Mouse (Mus musculus) lung, embryonic 16.5 days (tissue): ENCODE data around the gene Stt3a. TPM values are rescaled to one million over a fixed set of nuclear protein-coding genes. Genes with fewer than 3 reads are reported as not detected.
A peak's percentile ranks its signal among the peaks of the same experiment; 100 is the strongest.

Experiments
- ATAC-seq: fragments of 200-750 bp; cut with Nextera tagmentation; 2 replicates; pipeline ENCODE4 v1.8.0; 2017; ENCODE audit warnings: low read depth, mild to moderate bottlenecking, moderate library complexity
- H3K27ac ChIP-seq: fragments of 300-500 bp; sonication (generic); 2 replicates; pipeline ENCODE4 v1.5.1; 2014; ENCODE audit warnings: mild to moderate bottlenecking, control low read depth, low read length
- H3K27me3 ChIP-seq: fragments of 300-500 bp; sonication (generic); 2 replicates; pipeline ENCODE4 v1.6.1; 2014; ENCODE audit warnings: low read depth, low read length, mixed read lengths; ENCODE audit not compliant: control insufficient read depth, insufficient read depth
- H3K36me3 ChIP-seq: fragments of 300-500 bp; sonication (generic); 2 replicates; pipeline ENCODE4 v1.6.1; 2014; ENCODE audit warnings: low read length; ENCODE audit not compliant: control insufficient read depth, insufficient read depth
- H3K4me1 ChIP-seq: fragments of 300-500 bp; sonication (generic); replicated peaks from 2 replicates; pipeline ENCODE4 v1.6.1; 2014; ENCODE audit warnings: low read length, mixed read lengths; ENCODE audit not compliant: control insufficient read depth, insufficient read depth
- H3K4me2 ChIP-seq: fragments of 300-500 bp; sonication (generic); 2 replicates; pipeline ENCODE4 v1.6.1; 2014; ENCODE audit warnings: low read depth, low read length, control low read depth
- H3K4me3 ChIP-seq: fragments of 300-500 bp; sonication (generic); 2 replicates; pipeline ENCODE4 v1.5.1; 2014; ENCODE audit warnings: mild to moderate bottlenecking, low read length, control low read depth
- H3K9ac ChIP-seq: fragments of 300-500 bp; sonication (generic); 2 replicates; pipeline ENCODE4 v1.6.1; 2014; ENCODE audit warnings: low read length, control low read depth
- H3K9me3 ChIP-seq: fragments of 300-500 bp; sonication (generic); 2 replicates; pipeline ENCODE4 v1.6.1; 2016; ENCODE audit warnings: low read length; ENCODE audit not compliant: control insufficient read depth
- WGBS: fragments of 180-500 bp; shearing (Covaris S2); extraction: QIAGEN DNeasy Blood & Tissue Kit; methylation state at CpG from one replicate; pipeline ENCODE4 v1.1.7; 2014; 5-methylcytosine and 5-hydroxymethylcytosine counted together
- polyA plus RNA-seq: library from polyadenylated mRNA; unstranded; fragments of >200 nt; fragmentation: Nextera tagmentation; extraction: Ambion mirVana; gene quantifications from 2 replicates; pipeline ENCODE4 v1.2.1, GENCODE M21; 2015

Gene Stt3a
- polyA plus RNA-seq, 1 experiment from 2014 or later: 287 TPM

DNA sequence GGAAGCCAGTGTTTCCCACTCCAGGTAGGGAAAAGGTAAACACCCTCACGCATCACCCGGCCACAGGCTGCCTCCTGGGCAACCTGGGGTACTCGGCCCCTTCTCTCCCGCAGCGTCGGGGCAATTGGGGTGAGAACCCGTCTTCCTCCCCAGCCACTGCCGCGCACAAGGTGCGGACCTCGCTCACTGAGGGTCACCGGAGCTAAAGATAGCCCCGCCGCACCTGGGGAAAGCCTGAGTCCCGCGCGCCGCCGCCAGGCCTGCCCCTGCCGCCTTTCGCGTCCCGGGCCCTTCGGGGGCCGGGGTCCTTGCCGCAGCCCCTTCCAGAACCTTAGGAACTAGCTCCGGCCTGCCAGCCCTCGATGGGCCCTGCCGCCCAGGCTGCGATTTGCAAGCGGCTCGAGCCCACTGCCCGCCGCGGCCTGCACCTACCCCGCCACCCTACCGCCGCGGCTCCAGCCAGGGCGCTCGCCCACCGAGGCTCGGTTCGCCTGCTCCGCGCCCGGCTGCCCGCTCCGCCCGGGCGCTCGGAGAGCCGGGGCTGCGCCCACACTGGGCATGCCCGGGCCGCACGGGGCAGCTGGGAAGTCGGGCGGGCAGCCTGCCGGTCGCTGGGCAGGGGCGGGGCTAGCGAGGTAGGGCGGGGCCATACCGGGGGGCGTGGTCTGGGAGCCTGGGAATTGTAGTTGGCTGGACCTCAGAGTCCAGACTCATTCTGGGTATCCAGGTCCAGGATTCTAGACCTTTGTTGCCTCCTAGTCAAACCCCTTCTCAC is 29.5 kb upstream of the Stt3a start, which contains the start of gene Ei24:
TSS of gene Ei24 (minus strand) at position 613 of the 775 bp plus-strand sequence.
- Histone ChIP-seq H3K9me3 (no peaks in the 10 kb centered on the region), H3K27ac (peak within 1 kb of the TSS; percentile 70), H3K4me3 (peak within 1 kb of the TSS; percentile 97), H3K27me3 (no peaks in the 10 kb centered on the region), H3K36me3 (peaks cover 2% of the 10 kb centered on the region; the same call in 1 of the 2 replicates), H3K4me2 (peak within 1 kb of the TSS; percentile 73), H3K4me1 (peaks cover 8% of the 10 kb centered on the region), H3K9ac (peak within 1 kb of the TSS; percentile 99)
- WGBS: 0% methylated on average over 63 of the region's 66 CpGs
- ATAC-seq: peak; percentile 100

- no peaks in the 10 kb centered on the region for H3K27me3 ChIP-seq
- peaks cover 8% of the 10 kb centered on the region for H3K4me1 ChIP-seq
- H3K4me3 ChIP-seq: peak overlapping the region; percentile 97
- peak overlapping the region; percentile 99 for H3K9ac ChIP-seq
- WGBS: 16% methylated on average over 5 of the region's 5 CpGs
- no peaks in the 10 kb centered on the region for H3K9me3 ChIP-seq
- ATAC-seq: no peak
- no peak overlapping the region for H3K27ac ChIP-seq
- H3K36me3 ChIP-seq: peaks cover 2% of the 10 kb centered on the region; the same call in 1 of the 2 replicates
- peak overlapping the region; percentile 73 for H3K4me2 ChIP-seq
Observed at GRCm38 (mm10) chr9:36796224-36796623, 28.7 kb upstream of the Stt3a start.

GRCm38 (mm10) chr9:36795556-36795955 is 28.1 kb upstream of the Stt3a start:
- H3K27ac ChIP-seq: no peak overlapping the region
- no peaks in the 10 kb centered on the region for H3K9me3 ChIP-seq
- H3K36me3 ChIP-seq: peaks cover 4% of the 10 kb centered on the region; the same call in 1 of the 2 replicates
- H3K4me3 ChIP-seq: no peak overlapping the region
- 80% methylated on average over 1 of the region's 1 CpGs for WGBS
- no peak for ATAC-seq
- 0 out of 2 replicates have a peak overlapping the region, but pooled peaks have one; percentile 34 for H3K9ac ChIP-seq
- H3K4me2 ChIP-seq: peak overlapping the region; percentile 73
- H3K4me1 ChIP-seq: peaks cover 8% of the 10 kb centered on the region
- no peaks in the 10 kb centered on the region for H3K27me3 ChIP-seq

GRCm38 (mm10) chr9:36794487-36794886 is 27.0 kb upstream of the Stt3a start:
- H3K4me3 ChIP-seq: no peak overlapping the region
- no peak overlapping the region for H3K4me2 ChIP-seq
- no peaks in the 10 kb centered on the region for H3K9me3 ChIP-seq
- H3K36me3 ChIP-seq: peaks cover 9% of the 10 kb centered on the region
- H3K27me3 ChIP-seq: no peaks in the 10 kb centered on the region
- H3K9ac ChIP-seq: no peak overlapping the region
- ATAC-seq: no peak
- 82% methylated on average over 2 of the region's 2 CpGs for WGBS
- no peak overlapping the region for H3K27ac ChIP-seq
- H3K4me1 ChIP-seq: peaks cover 8% of the 10 kb centered on the region

GRCm38 (mm10) chr9:36792191-36792590 is 24.7 kb upstream of the Stt3a start:
- WGBS: 81% methylated on average over 3 of the region's 3 CpGs
- H3K27me3 ChIP-seq: no peaks in the 10 kb centered on the region
- no peaks in the 10 kb centered on the region for H3K9me3 ChIP-seq
- ATAC-seq: no peak
- peaks cover 20% of the 10 kb centered on the region for H3K36me3 ChIP-seq
- H3K4me1 ChIP-seq: peaks cover 8% of the 10 kb centered on the region
- no peak overlapping the region for H3K4me3 ChIP-seq
- H3K4me2 ChIP-seq: no peak overlapping the region
- H3K9ac ChIP-seq: no peak overlapping the region
- H3K27ac ChIP-seq: no peak overlapping the region

DNA sequence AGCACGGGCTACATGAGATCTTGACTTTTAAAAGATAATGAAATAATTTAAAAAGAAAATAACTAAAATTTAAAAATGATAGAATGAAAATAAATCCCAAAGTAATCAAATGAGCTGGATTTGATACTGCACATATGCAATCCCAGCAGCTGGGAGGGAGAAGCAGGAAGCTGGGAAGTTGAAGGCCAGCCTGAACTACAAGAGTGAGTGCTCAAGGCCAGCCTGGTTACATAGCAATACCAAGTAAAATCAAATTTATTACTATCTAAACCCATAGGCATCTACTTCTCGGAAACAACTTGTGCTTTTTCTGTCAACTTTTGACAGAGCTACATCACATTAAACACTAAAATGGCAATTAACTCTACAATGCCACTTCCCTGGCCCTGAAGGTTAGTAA is 16.4 kb upstream of the Stt3a start:
- 85% methylated on average over 2 of the region's 2 CpGs for WGBS
- no peak overlapping the region for H3K9ac ChIP-seq
- no peaks in the 10 kb centered on the region for H3K9me3 ChIP-seq
- no peaks in the 10 kb centered on the region for H3K4me1 ChIP-seq
- H3K27ac ChIP-seq: no peak overlapping the region
- no peak overlapping the region for H3K4me3 ChIP-seq
- H3K4me2 ChIP-seq: no peak overlapping the region
- H3K27me3 ChIP-seq: no peaks in the 10 kb centered on the region
- ATAC-seq: no peak
- H3K36me3 ChIP-seq: peaks cover 50% of the 10 kb centered on the region

DNA sequence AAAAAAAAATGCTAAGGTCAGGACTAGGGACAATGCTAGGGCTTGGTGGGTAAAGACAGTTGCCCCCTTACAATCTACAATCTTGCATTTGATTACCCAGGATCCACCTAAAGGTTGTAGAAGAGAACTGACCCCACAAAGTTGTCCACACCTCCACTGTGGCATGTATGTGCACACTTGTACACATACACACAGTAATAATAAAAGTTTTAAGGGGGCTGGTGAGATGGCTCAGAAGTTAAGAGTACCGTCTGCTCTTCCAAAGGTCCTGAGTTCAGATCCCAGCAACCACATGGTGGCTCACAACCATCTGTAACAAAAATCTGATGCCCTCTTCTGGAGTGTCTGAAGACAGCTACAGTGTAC is 1.6 kb upstream of the Stt3a start:
- H3K9ac ChIP-seq: no peak overlapping the region
- H3K36me3 ChIP-seq: peaks cover 6% of the 10 kb centered on the region
- H3K27me3 ChIP-seq: no peaks in the 10 kb centered on the region
- H3K4me3 ChIP-seq: no peak overlapping the region
- H3K4me2 ChIP-seq: no peak overlapping the region; the same call in 1 of the 2 replicates
- no peak overlapping the region for H3K27ac ChIP-seq
- peaks cover 13% of the 10 kb centered on the region for H3K4me1 ChIP-seq
- H3K9me3 ChIP-seq: no peaks in the 10 kb centered on the region
- 83% methylated on average over 1 of the region's 1 CpGs for WGBS
- ATAC-seq: no peak

DNA sequence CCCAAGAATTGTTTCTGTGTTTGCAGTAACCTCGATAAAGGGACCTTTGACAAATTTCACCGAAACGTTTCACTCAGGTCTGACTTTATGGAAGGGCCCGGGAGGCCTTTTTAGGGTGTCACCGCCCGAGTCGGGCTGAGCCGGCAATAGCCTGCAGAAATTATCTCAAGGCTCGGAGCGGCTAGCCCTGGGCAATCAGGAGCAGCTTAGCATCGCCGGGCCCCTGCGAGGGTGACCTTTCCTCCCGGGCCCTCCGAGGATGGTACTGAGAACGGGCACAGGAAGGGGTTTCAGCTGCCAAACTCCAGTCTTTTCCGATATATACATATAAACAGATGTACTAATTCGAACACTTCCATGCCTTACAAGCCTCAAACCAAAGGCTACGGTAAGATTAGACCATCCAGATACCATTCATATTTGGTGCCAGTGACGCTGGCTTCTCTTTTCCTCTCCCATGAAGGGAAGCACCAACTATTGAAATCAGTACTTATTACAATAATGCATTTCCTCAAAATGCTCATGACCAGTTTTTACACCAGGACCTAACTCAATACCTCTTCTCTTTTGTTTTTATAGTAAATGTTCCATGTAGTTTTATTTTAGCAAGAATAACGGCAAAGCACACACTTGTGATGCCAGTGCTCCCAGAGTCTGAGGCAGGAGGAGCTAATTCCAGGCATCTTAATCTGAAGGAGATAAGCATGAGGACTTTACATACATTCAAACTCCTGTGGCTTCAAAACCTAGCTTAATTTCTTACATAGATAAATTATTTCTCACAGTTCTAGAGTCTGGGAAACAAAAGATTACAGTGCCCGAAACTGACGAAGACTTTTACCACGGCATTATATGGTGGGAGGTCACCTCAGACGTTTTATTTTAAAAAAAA is 923 bp upstream of the Stt3a start:
- Histone ChIP-seq H3K4me2 (peak overlapping the region; percentile 59), H3K4me1 (peaks cover 13% of the 10 kb centered on the region), H3K36me3 (peaks cover 11% of the 10 kb centered on the region), H3K4me3 (peak overlapping the region; percentile 99), H3K9me3 (no peaks in the 10 kb centered on the region), H3K9ac (peak overlapping the region; percentile 92), H3K27ac (peak overlapping the region; percentile 93), H3K27me3 (no peaks in the 10 kb centered on the region)
- 10% methylated on average over 25 of the region's 25 CpGs for WGBS
- peak; percentile 11 for ATAC-seq

DNA sequence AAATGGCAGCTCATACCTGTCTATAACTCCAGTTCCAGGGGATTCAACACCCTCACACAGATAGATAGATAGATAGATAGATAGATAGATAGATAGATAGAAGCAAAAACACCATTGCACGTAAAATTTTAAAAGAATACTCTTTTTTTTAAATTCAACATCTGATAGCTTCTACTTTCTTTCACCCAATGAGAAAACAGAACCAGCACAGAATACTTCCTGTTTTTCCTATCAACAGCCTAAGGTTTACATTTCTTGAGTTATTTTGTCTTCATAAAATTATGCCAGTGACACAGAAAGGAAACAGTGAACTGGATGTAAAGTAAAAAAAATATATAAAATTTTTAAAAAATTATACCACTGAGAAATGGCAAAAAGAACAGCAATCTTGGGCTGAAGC is 3.1 kb downstream of the Stt3a start:
- no peak for ATAC-seq
- H3K9ac ChIP-seq: no peak overlapping the region
- H3K4me2 ChIP-seq: no peak overlapping the region
- WGBS: 92% methylated on average over 1 of the region's 1 CpGs
- H3K27me3 ChIP-seq: no peaks in the 10 kb centered on the region
- H3K4me3 ChIP-seq: no peak overlapping the region
- peaks cover 13% of the 10 kb centered on the region for H3K4me1 ChIP-seq
- peaks cover 27% of the 10 kb centered on the region for H3K36me3 ChIP-seq
- no peaks in the 10 kb centered on the region for H3K9me3 ChIP-seq
- no peak overlapping the region for H3K27ac ChIP-seq
